Mouse (Mus musculus) gastrocnemius, adult 2 months (tissue): Measurements from ENCODE around the gene Nup62. TPM values are rescaled to one million over a fixed set of nuclear protein-coding genes. Genes with fewer than 3 reads are reported as not detected.

Experiments
- DNase-seq: peaks from one replicate; pipeline ENCODE4 v3.0.0; 2022
- H3K27ac ChIP-seq: fragments of 200-600 bp; 2 replicates; pipeline ENCODE4 v1.8.1; 2022; ENCODE audit warnings: mild to moderate bottlenecking
- H3K4me3 ChIP-seq: fragments of 200-600 bp; 2 replicates; pipeline ENCODE4 v1.8.1; 2022; ENCODE audit warnings: mild to moderate bottlenecking, moderate library complexity
- CTCF ChIP-seq: fragments of 200-600 bp; IDR thresholded peaks from 2 replicates; pipeline ENCODE4 v1.8.1; 2022; ENCODE audit warnings: antibody characterized with exemption, mild to moderate bottlenecking, moderate library complexity
- intact Hi-C: fragments of 180-260 bp; cut with DNase I; formaldehyde crosslinking; loops from one replicate; pipeline ENCODE4 v1.15.1; 2025
- long read RNA-seq, 2 experiments: library from polyadenylated mRNA; stranded (forward); transcript quantifications; one replicate each; pipeline ENCODE4 v2.0.0; 2021
- total RNA-seq, 2 experiments: library from RNA; stranded (reverse); gene quantifications; 2 replicates each; pipeline ENCODE4 v1.2.3; 2021

Gene Nup62
- 10 to 100 TPM; 21.8 to 26.6 TPM for total RNA-seq
- long read RNA-seq, experiment 1, transcript Nup62-201 (2 exons, 2,722 nt): major isoform, 18 of 19 reads
- long read RNA-seq, experiment 1, partial matches to known transcripts: 0 of 19 reads
- long read RNA-seq, experiment 1, other reads (novel, unspliced or antisense): 0 of 19 reads
- long read RNA-seq, experiment 2, transcript Nup62-201 (2 exons, 2,722 nt): major isoform, 11 of 12 reads
- long read RNA-seq, experiment 2, partial matches to known transcripts: 0 of 12 reads
- long read RNA-seq, experiment 2, other reads (novel, unspliced or antisense): 1 of 12 reads

- intact Hi-C loops: loop anchor here (10.0 kb wide), 1 partner anchor 171 kb away; no protein-coding TSS in a partner anchor
Observed at GRCm38 (mm10) chr7:44815721-44816469, at the start of gene Nup62, which contains the start of gene Il4i1. Gene Nup62 (plus strand): TSS chr7:44816088. Gene Il4i1 (plus strand): TSS chr7:44816387.

GRCm38 (mm10) chr7:44768129-44768528, 47.8 kb upstream of the Nup62 start:
- Histone ChIP-seq H3K4me3 (no peak overlapping the region), H3K27ac (no peak overlapping the region)
- no peak for TF ChIP-seq CTCF
- no peak for DNase-seq
- intact Hi-C loops: no loop called here

More at GRCm38 (mm10) chr7:44815721-44816469, at the start of gene Nup62, which contains the start of gene Il4i1:
- TF ChIP-seq CTCF: no peak
- Histone ChIP-seq H3K27ac (peak within 1 kb of the TSS; percentile 99), H3K4me3 (peak within 1 kb of the TSS; percentile 99)
- DNase-seq: peak; percentile 99

- H3K4me3 ChIP-seq: no peak overlapping the region
- DNase-seq: peak; percentile 70
- intact Hi-C loops: no loop called here
- no peak overlapping the region for H3K27ac ChIP-seq
- TF ChIP-seq CTCF: no peak
Observed at GRCm38 (mm10) chr7:44770046-44770578, 45.8 kb upstream of the Nup62 start.

- intact Hi-C loops: no loop called here
- Histone ChIP-seq H3K27ac (no peak overlapping the region), H3K4me3 (no peak overlapping the region)
- TF ChIP-seq CTCF: no peak
- DNase-seq: no peak
Observed at GRCm38 (mm10) chr7:44772591-44773204, 43.2 kb upstream of the Nup62 start.

- H3K27ac ChIP-seq: peak overlapping the region; percentile 12; the same call in 1 of the 2 replicates
- intact Hi-C loops: no loop called here
- no peak overlapping the region for H3K4me3 ChIP-seq
- no peak for DNase-seq
- TF ChIP-seq CTCF: no peak
Observed at GRCm38 (mm10) chr7:44776849-44777498, 38.9 kb upstream of the Nup62 start.

GRCm38 (mm10) chr7:44780101-44780500, 35.8 kb upstream of the Nup62 start:
- no peak for DNase-seq
- Histone ChIP-seq H3K4me3 (no peak overlapping the region), H3K27ac (no peak overlapping the region)
- intact Hi-C loops: no loop called here
- TF ChIP-seq CTCF: no peak

GRCm38 (mm10) chr7:44789531-44789930, 26.4 kb upstream of the Nup62 start:
- Histone ChIP-seq H3K27ac (no peak overlapping the region), H3K4me3 (no peak overlapping the region)
- intact Hi-C loops: no loop called here
- no peak for TF ChIP-seq CTCF
- no peak for DNase-seq

GRCm38 (mm10) chr7:44790066-44790465, 25.8 kb upstream of the Nup62 start:
- no peak for TF ChIP-seq CTCF
- Histone ChIP-seq H3K4me3 (no peak overlapping the region), H3K27ac (no peak overlapping the region)
- no peak for DNase-seq
- intact Hi-C loops: no loop called here

GRCm38 (mm10) chr7:44792781-44793180, 23.1 kb upstream of the Nup62 start:
- H3K27ac ChIP-seq: no peak overlapping the region
- DNase-seq: no peak
- H3K4me3 ChIP-seq: no peak overlapping the region
- no peak for TF ChIP-seq CTCF
- intact Hi-C loops: no loop called here

GRCm38 (mm10) chr7:44808927-44809326, 7.0 kb upstream of the Nup62 start:
- no peak for DNase-seq
- H3K27ac ChIP-seq: no peak overlapping the region
- intact Hi-C loops: no loop called here
- H3K4me3 ChIP-seq: no peak overlapping the region
- no peak for TF ChIP-seq CTCF

GRCm38 (mm10) chr7:44809466-44809865, 6.4 kb upstream of the Nup62 start:
- no peak for TF ChIP-seq CTCF
- no peak for DNase-seq
- no peak overlapping the region for H3K27ac ChIP-seq
- intact Hi-C loops: no loop called here
- H3K4me3 ChIP-seq: no peak overlapping the region

GRCm38 (mm10) chr7:44810365-44810764, 5.5 kb upstream of the Nup62 start:
- intact Hi-C loops: loop anchor here (10.0 kb wide), 1 partner anchor 166 kb away; no protein-coding TSS in a partner anchor
- no peak for TF ChIP-seq CTCF
- Histone ChIP-seq H3K4me3 (no peak overlapping the region), H3K27ac (no peak overlapping the region)
- DNase-seq: no peak
